Mouse (Mus musculus): ENCODE results near the gene Exd2. TPM values are rescaled to one million over a fixed set of nuclear protein-coding genes. Genes with fewer than 3 reads are reported as not detected.

The Exd2 gene
- polyA plus RNA-seq, 1 experiment from 2014 or later = 34.4 TPM

- ATAC-seq (ENCODE audit: insufficient number of reproducible peaks, insufficient read depth, low FRiP score, low read depth) = no peak
- no peak overlapping the region for H3K4me2 ChIP-seq (replicated peaks; ENCODE audit: low read depth, low read length)
- 55% methylated on average over 14 of the region's 14 CpGs for WGBS
These were observed 44.3 kb downstream of the Exd2 start for GRCm38 (mm10) chr12:80507041-80507745.

GRCm38 (mm10) chr12:80517977-80518376, 55.1 kb downstream of the Exd2 start, which contains the start of gene Galnt16:
Gene Galnt16 (plus strand): TSS chr12:80518277.
- Histone ChIP-seq H3K4me1 (ENCODE audit: control insufficient read depth, insufficient read depth, low read length) (peaks cover 8% of the 10 kb centered on the region; the same call in 1 of the 2 replicates), H3K27me3 (ENCODE audit: control insufficient read depth, insufficient read depth, low read length) (0 out of 2 replicates have a peak, but pooled peaks cover 12% of the 10 kb centered on the region), H3K36me3 (ENCODE audit: control insufficient read depth, insufficient read depth, low read length) (no peaks in the 10 kb centered on the region), H3K4me2 (replicated peaks; ENCODE audit: low read depth, low read length) (peak within 1 kb of the TSS; percentile 93), H3K9ac (replicated peaks; ENCODE audit: low read depth, low read length) (peak within 1 kb of the TSS; percentile 55), H3K9me3 (ENCODE audit: control insufficient read depth, low read depth, low read length) (no peaks in the 10 kb centered on the region), H3K27ac (ENCODE audit: low read length) (peak within 1 kb of the TSS; percentile 55; the same call in 1 of the 2 replicates), H3K4me3 (ENCODE audit: low read depth, low read length) (peak within 1 kb of the TSS; percentile 66)
- ATAC-seq (ENCODE audit: insufficient number of reproducible peaks, insufficient read depth, low FRiP score, low read depth) = no peak
- WGBS = 10% methylated on average over 14 of the region's 14 CpGs

More at GRCm38 (mm10) chr12:80507041-80507745, 44.3 kb downstream of the Exd2 start:
- no peaks in the 10 kb centered on the region for H3K27me3 ChIP-seq (ENCODE audit: control insufficient read depth, insufficient read depth, low read length)
- no peak overlapping the region for H3K27ac ChIP-seq (ENCODE audit: low read length)
- H3K9ac ChIP-seq (replicated peaks; ENCODE audit: low read depth, low read length) = no peak overlapping the region
- H3K4me3 ChIP-seq (ENCODE audit: low read depth, low read length) = no peak overlapping the region
- no peaks in the 10 kb centered on the region for H3K36me3 ChIP-seq (ENCODE audit: control insufficient read depth, insufficient read depth, low read length)
- H3K9me3 ChIP-seq (ENCODE audit: control insufficient read depth, low read depth, low read length) = no peaks in the 10 kb centered on the region
- 0 out of 2 replicates have a peak, but pooled peaks cover 2% of the 10 kb centered on the region for H3K4me1 ChIP-seq (ENCODE audit: control insufficient read depth, insufficient read depth, low read length)

GRCm38 (mm10) chr12:80518393-80518756, 55.5 kb downstream of the Exd2 start:
- ATAC-seq (ENCODE audit: insufficient number of reproducible peaks, insufficient read depth, low FRiP score, low read depth) = peak; percentile 16; the same call in 1 of the 2 replicates
- under 1% methylated on average over 25 of the region's 25 CpGs for WGBS
- H3K4me3 ChIP-seq (ENCODE audit: low read depth, low read length) = peak overlapping the region; percentile 66
- H3K4me2 ChIP-seq (replicated peaks; ENCODE audit: low read depth, low read length) = peak overlapping the region; percentile 93
- H3K4me1 ChIP-seq (ENCODE audit: control insufficient read depth, insufficient read depth, low read length) = peaks cover 8% of the 10 kb centered on the region; the same call in 1 of the 2 replicates
- H3K27ac ChIP-seq (ENCODE audit: low read length) = no peak overlapping the region
- 0 out of 2 replicates have a peak, but pooled peaks cover 12% of the 10 kb centered on the region for H3K27me3 ChIP-seq (ENCODE audit: control insufficient read depth, insufficient read depth, low read length)
- H3K9me3 ChIP-seq (ENCODE audit: control insufficient read depth, low read depth, low read length) = no peaks in the 10 kb centered on the region
- H3K9ac ChIP-seq (replicated peaks; ENCODE audit: low read depth, low read length) = peak overlapping the region; percentile 40
- no peaks in the 10 kb centered on the region for H3K36me3 ChIP-seq (ENCODE audit: control insufficient read depth, insufficient read depth, low read length)

GRCm38 (mm10) chr12:80518757-80519620, 56.1 kb downstream of the Exd2 start:
- H3K27ac ChIP-seq (ENCODE audit: low read length) = peak overlapping the region; percentile 55; the same call in 1 of the 2 replicates
- H3K4me3 ChIP-seq (ENCODE audit: low read depth, low read length) = peak overlapping the region; percentile 66
- H3K9me3 ChIP-seq (ENCODE audit: control insufficient read depth, low read depth, low read length) = no peaks in the 10 kb centered on the region
- peak overlapping the region; percentile 55 for H3K9ac ChIP-seq (replicated peaks; ENCODE audit: low read depth, low read length)
- H3K27me3 ChIP-seq (ENCODE audit: control insufficient read depth, insufficient read depth, low read length) = 0 out of 2 replicates have a peak, but pooled peaks cover 12% of the 10 kb centered on the region
- no peaks in the 10 kb centered on the region for H3K36me3 ChIP-seq (ENCODE audit: control insufficient read depth, insufficient read depth, low read length)
- peak overlapping the region; percentile 93 for H3K4me2 ChIP-seq (replicated peaks; ENCODE audit: low read depth, low read length)
- peaks cover 8% of the 10 kb centered on the region; the same call in 1 of the 2 replicates for H3K4me1 ChIP-seq (ENCODE audit: control insufficient read depth, insufficient read depth, low read length)
- WGBS = under 1% methylated on average over 88 of the region's 90 CpGs
- ATAC-seq (ENCODE audit: insufficient number of reproducible peaks, insufficient read depth, low FRiP score, low read depth) = peak; percentile 81

GRCm38 (mm10) chr12:80519621-80520332, 56.9 kb downstream of the Exd2 start:
- H3K27ac ChIP-seq (ENCODE audit: low read length) = peak overlapping the region; percentile 55
- H3K4me3 ChIP-seq (ENCODE audit: low read depth, low read length) = peak overlapping the region; percentile 66
- peak overlapping the region; percentile 93 for H3K4me2 ChIP-seq (replicated peaks; ENCODE audit: low read depth, low read length)
- peak; percentile 28; the same call in 1 of the 2 replicates for ATAC-seq (ENCODE audit: insufficient number of reproducible peaks, insufficient read depth, low FRiP score, low read depth)
- H3K27me3 ChIP-seq (ENCODE audit: control insufficient read depth, insufficient read depth, low read length) = 0 out of 2 replicates have a peak, but pooled peaks cover 12% of the 10 kb centered on the region
- peak overlapping the region; percentile 55 for H3K9ac ChIP-seq (replicated peaks; ENCODE audit: low read depth, low read length)
- no peaks in the 10 kb centered on the region for H3K36me3 ChIP-seq (ENCODE audit: control insufficient read depth, insufficient read depth, low read length)
- peaks cover 8% of the 10 kb centered on the region; the same call in 1 of the 2 replicates for H3K4me1 ChIP-seq (ENCODE audit: control insufficient read depth, insufficient read depth, low read length)
- 1% methylated on average over 43 of the region's 43 CpGs for WGBS
- H3K9me3 ChIP-seq (ENCODE audit: control insufficient read depth, low read depth, low read length) = no peaks in the 10 kb centered on the region

- Histone ChIP-seq H3K27ac (ENCODE audit: low read length) (no peak overlapping the region), H3K36me3 (ENCODE audit: control insufficient read depth, insufficient read depth, low read length) (no peaks in the 10 kb centered on the region), H3K4me2 (replicated peaks; ENCODE audit: low read depth, low read length) (no peak overlapping the region), H3K9me3 (ENCODE audit: control insufficient read depth, low read depth, low read length) (no peaks in the 10 kb centered on the region), H3K27me3 (ENCODE audit: control insufficient read depth, insufficient read depth, low read length) (0 out of 2 replicates have a peak, but pooled peaks cover 12% of the 10 kb centered on the region), H3K9ac (replicated peaks; ENCODE audit: low read depth, low read length) (no peak overlapping the region), H3K4me1 (ENCODE audit: control insufficient read depth, insufficient read depth, low read length) (peaks cover 13% of the 10 kb centered on the region; the same call in 1 of the 2 replicates), H3K4me3 (ENCODE audit: low read depth, low read length) (no peak overlapping the region)
- WGBS = 71% methylated on average over 3 of the region's 3 CpGs
- no peak for ATAC-seq (ENCODE audit: insufficient number of reproducible peaks, insufficient read depth, low FRiP score, low read depth)
These were observed 59.1 kb downstream of the Exd2 start for GRCm38 (mm10) chr12:80522006-80522405.

- Histone ChIP-seq H3K4me2 (replicated peaks; ENCODE audit: low read depth, low read length) (no peak overlapping the region), H3K36me3 (ENCODE audit: control insufficient read depth, insufficient read depth, low read length) (no peaks in the 10 kb centered on the region), H3K27me3 (ENCODE audit: control insufficient read depth, insufficient read depth, low read length) (0 out of 2 replicates have a peak, but pooled peaks cover 4% of the 10 kb centered on the region), H3K9me3 (ENCODE audit: control insufficient read depth, low read depth, low read length) (no peaks in the 10 kb centered on the region), H3K9ac (replicated peaks; ENCODE audit: low read depth, low read length) (no peak overlapping the region), H3K4me1 (ENCODE audit: control insufficient read depth, insufficient read depth, low read length) (peaks cover 11% of the 10 kb centered on the region; the same call in 1 of the 2 replicates), H3K4me3 (ENCODE audit: low read depth, low read length) (no peak overlapping the region), H3K27ac (ENCODE audit: low read length) (no peak overlapping the region)
- 35% methylated on average over 12 of the region's 12 CpGs for WGBS
- no peak for ATAC-seq (ENCODE audit: insufficient number of reproducible peaks, insufficient read depth, low FRiP score, low read depth)
These were observed 61.5 kb downstream of the Exd2 start for GRCm38 (mm10) chr12:80524276-80524921.
